Mouse (Mus musculus) thymus, adult 2 months (tissue): ENCODE results near the gene Aqp5.

Experiments used
- CTCF ChIP-seq: fragments of 200-500 bp; IDR thresholded peaks from 2 replicates; pipeline ENCODE4 v1.5.1; 2012; ENCODE audit warnings: mild to moderate bottlenecking, control low read depth, low read length, moderate library complexity, borderline replicate concordance; ENCODE audit not compliant: control insufficient read depth, poor library complexity, insufficient read depth; ENCODE audit errors: extremely low read depth
- POLR2A ChIP-seq: fragments of 200-500 bp; IDR thresholded peaks from 2 replicates; pipeline ENCODE4 v1.6.1; 2012; ENCODE audit warnings: mild to moderate bottlenecking, low read length, control low read depth, moderate library complexity; ENCODE audit not compliant: control insufficient read depth, poor library complexity, insufficient read depth; ENCODE audit errors: extremely low read depth

GRCm38 (mm10) chr15:99600986-99601822 lies 10.6 kb downstream of the Aqp5 start, which contains the start of gene Aqp6:
- TF ChIP-seq CTCF (no peak), POLR2A (no peak)
